In the genomic region with DNA sequence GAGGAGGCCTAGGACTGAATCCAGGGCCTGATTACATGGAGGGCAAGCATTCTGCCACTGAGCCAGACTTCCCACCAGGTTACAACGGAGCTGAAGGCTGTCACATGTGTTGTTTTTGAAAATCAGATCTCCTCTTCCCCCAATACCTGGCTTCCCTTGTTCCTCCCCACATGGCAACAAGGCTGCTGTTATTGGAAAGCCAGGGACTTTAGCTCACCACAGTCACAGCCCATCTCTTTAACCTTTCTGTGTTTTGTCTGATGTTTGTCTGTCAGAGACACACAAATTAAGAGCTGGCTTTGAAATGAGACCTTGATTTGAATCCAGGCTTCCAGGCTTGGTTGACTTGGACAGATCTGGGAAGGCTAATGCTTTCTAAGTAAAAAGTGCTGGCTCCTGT, we compare ENCODE assay signal across 8 mouse cellular contexts. TPM values are rescaled to one million over a fixed set of nuclear protein-coding genes. Genes with fewer than 3 reads are reported as not detected.
DNase-seq lines count a peak whose midpoint lies in the region; ATAC-seq and TF ChIP-seq lines count a peak whose summit lies in the region.

No protein-coding gene starts in this region.

- WGBS in heart, embryonic 15.5 days: 24% methylated on average over 1 of the region's 1 CpGs
- WGBS in embryonic facial prominence, embryonic 12.5 days: 22% methylated on average over 1 of the region's 1 CpGs
- WGBS in intestine, embryonic 14.5 days: 26% methylated on average over 1 of the region's 1 CpGs
- WGBS in midbrain, postnatal 0 days: 39% methylated on average over 1 of the region's 1 CpGs

- H3K36me3 ChIP-seq in heart, embryonic 15.5 days: no peaks in the 10 kb centered on the region
- H3K36me3 ChIP-seq in embryonic facial prominence, embryonic 12.5 days: no peaks in the 10 kb centered on the region
- H3K36me3 ChIP-seq in intestine, embryonic 14.5 days (ENCODE audit: control insufficient read depth, insufficient read depth, low read length): no peaks in the 10 kb centered on the region
- H3K36me3 ChIP-seq in midbrain, postnatal 0 days (ENCODE audit: insufficient read depth, low read length): no peaks in the 10 kb centered on the region

- peak overlapping the region; percentile 98 for H3K4me3 ChIP-seq in heart, embryonic 15.5 days
- peak overlapping the region; percentile 85 for H3K4me3 ChIP-seq in embryonic facial prominence, embryonic 12.5 days
- peak overlapping the region; percentile 85 for H3K4me3 ChIP-seq in intestine, embryonic 14.5 days (ENCODE audit: low read depth, low read length)
- peak overlapping the region; percentile 88; the same call in 1 of the 2 replicates for H3K4me3 ChIP-seq in midbrain, postnatal 0 days (ENCODE audit: low read depth, low read length)

- no peak for ATAC-seq in heart, embryonic 15.5 days (replicated peaks; ENCODE audit: insufficient number of reproducible peaks, insufficient read depth, low FRiP score, low read depth)
- ATAC-seq in embryonic facial prominence, embryonic 12.5 days (ENCODE audit: insufficient number of reproducible peaks, insufficient read depth, low FRiP score, low TSS enrichment): no peak
- ATAC-seq in intestine, embryonic 14.5 days (replicated peaks; ENCODE audit: low FRiP score, low TSS enrichment, low read depth): no peak
- ATAC-seq in midbrain, postnatal 0 days (ENCODE audit: low FRiP score): no peak
- no peak for ATAC-seq in granulocyte monocyte progenitor cell, adult 5-6 weeks (replicated peaks; ENCODE audit: poor library complexity, severe bottlenecking)

- peak overlapping the region; percentile 78 for H3K4me2 ChIP-seq in heart, embryonic 15.5 days
- H3K4me2 ChIP-seq in embryonic facial prominence, embryonic 12.5 days (replicated peaks): peak overlapping the region; percentile 59
- H3K4me2 ChIP-seq in intestine, embryonic 14.5 days (ENCODE audit: low read length): peak overlapping the region; percentile 92
- peak overlapping the region; percentile 69 for H3K4me2 ChIP-seq in midbrain, postnatal 0 days (ENCODE audit: low read depth, low read length, poor library complexity, severe bottlenecking)

- H3K27ac ChIP-seq in heart, embryonic 15.5 days: no peak overlapping the region
- H3K27ac ChIP-seq in embryonic facial prominence, embryonic 12.5 days: no peak overlapping the region
- no peak overlapping the region for H3K27ac ChIP-seq in intestine, embryonic 14.5 days (ENCODE audit: low read depth)
- no peak overlapping the region for H3K27ac ChIP-seq in midbrain, postnatal 0 days (ENCODE audit: low read depth, low read length)

- H3K9ac ChIP-seq in heart, embryonic 15.5 days: peak overlapping the region; percentile 93
- H3K9ac ChIP-seq in embryonic facial prominence, embryonic 12.5 days: peak overlapping the region; percentile 3; the same call in 1 of the 2 replicates
- H3K9ac ChIP-seq in intestine, embryonic 14.5 days (ENCODE audit: low read length): peak overlapping the region; percentile 91
- H3K9ac ChIP-seq in midbrain, postnatal 0 days (replicated peaks; ENCODE audit: low read length, poor library complexity, severe bottlenecking): no peak overlapping the region

- H3K9me3 ChIP-seq in heart, embryonic 15.5 days (replicated peaks): no peaks in the 10 kb centered on the region
- no peaks in the 10 kb centered on the region for H3K9me3 ChIP-seq in embryonic facial prominence, embryonic 12.5 days
- no peaks in the 10 kb centered on the region for H3K9me3 ChIP-seq in intestine, embryonic 14.5 days (ENCODE audit: control insufficient read depth, low read length)
- no peaks in the 10 kb centered on the region for H3K9me3 ChIP-seq in midbrain, postnatal 0 days (ENCODE audit: low read length)

- H3K4me1 ChIP-seq in heart, embryonic 15.5 days (replicated peaks): peaks cover 36% of the 10 kb centered on the region
- peaks cover 21% of the 10 kb centered on the region for H3K4me1 ChIP-seq in embryonic facial prominence, embryonic 12.5 days
- peaks cover 18% of the 10 kb centered on the region for H3K4me1 ChIP-seq in intestine, embryonic 14.5 days (replicated peaks; ENCODE audit: control insufficient read depth, insufficient read depth, low read length)
- peaks cover 18% of the 10 kb centered on the region; the same call in 1 of the 2 replicates for H3K4me1 ChIP-seq in midbrain, postnatal 0 days (ENCODE audit: insufficient read depth, low read length)

- TF ChIP-seq CTCF in midbrain, postnatal 0 days (IDR thresholded peaks at IDR 0.05): no peak

- no peaks in the 10 kb centered on the region for H3K27me3 ChIP-seq in heart, embryonic 15.5 days
- H3K27me3 ChIP-seq in embryonic facial prominence, embryonic 12.5 days: no peaks in the 10 kb centered on the region
- H3K27me3 ChIP-seq in intestine, embryonic 14.5 days (replicated peaks; ENCODE audit: control insufficient read depth, insufficient read depth, low read length): no peaks in the 10 kb centered on the region
- H3K27me3 ChIP-seq in midbrain, postnatal 0 days (ENCODE audit: insufficient read depth, low read length): no peaks in the 10 kb centered on the region

- DNase-seq in heart, adult 8-10 months (ENCODE audit: low spot score): no peak
- no peak for DNase-seq in intestine, embryonic 14.5 days (ENCODE audit: low spot score)
- no peak for DNase-seq in midbrain, postnatal 0 days (ENCODE audit: low spot score)
- no peak for DNase-seq in cerebellum, postnatal 4 days (ENCODE audit: low spot score in 2 of 2)
- no peak for DNase-seq in adipocyte (ENCODE audit: low spot score)

RNA-seq across cellular contexts. Expression of gene Uso1, which starts 1.5 kb away (rescaled TPM):
- 28.4 and 29.1 TPM in 2 replicates for polyA plus RNA-seq in heart, embryonic 15.5 days (2015; fragmentation: Nextera tagmentation; extraction: Ambion mirVana)
- 10 to 100 TPM; 43.0 to 49.2 (median 46.7) TPM for total RNA-seq in heart, adult 8-10 months (2022)
- polyA plus RNA-seq in embryonic facial prominence, embryonic 12.5 days (2016; fragmentation: Nextera tagmentation; extraction: Ambion mirVana): 45.7 and 49.3 TPM in 2 replicates
- 30.8 and 31.5 TPM in 2 replicates for polyA plus RNA-seq in intestine, embryonic 14.5 days (2014; fragmentation: Nextera tagmentation; extraction: Ambion mirVana)
- 22.4 and 23.6 TPM in 2 replicates for total RNA-seq in midbrain, postnatal 0 days (2014; rRNA removed)
- polyA plus RNA-seq in midbrain, postnatal 0 days (2015; fragmentation: Nextera tagmentation; extraction: Ambion mirVana): 25.9 and 27.0 TPM in 2 replicates
- 49.7 and 51.3 TPM in 2 replicates for total RNA-seq in granulocyte monocyte progenitor cell, adult 5-6 weeks (2014; fragmentation: Nextera tagmentation)
- total RNA-seq in granulocyte monocyte progenitor cell, adult 5-6 weeks (2017): 23.7 and 28.1 TPM in 2 replicates

RNA-seq across cellular contexts. Expression of gene G3bp2, which starts 55.7 kb away (rescaled TPM):
- polyA plus RNA-seq in heart, embryonic 15.5 days (2015; fragmentation: Nextera tagmentation; extraction: Ambion mirVana): 126 and 128 TPM in 2 replicates
- total RNA-seq in heart, adult 8-10 months (2022): 10 to 100 TPM; 55.3 to 63.0 (median 57.9) TPM
- 218 and 225 TPM in 2 replicates for polyA plus RNA-seq in embryonic facial prominence, embryonic 12.5 days (2016; fragmentation: Nextera tagmentation; extraction: Ambion mirVana)
- 192 and 202 TPM in 2 replicates for polyA plus RNA-seq in intestine, embryonic 14.5 days (2014; fragmentation: Nextera tagmentation; extraction: Ambion mirVana)
- 167 and 221 TPM in 2 replicates for total RNA-seq in midbrain, postnatal 0 days (2014; rRNA removed)
- 280 and 303 TPM in 2 replicates for polyA plus RNA-seq in midbrain, postnatal 0 days (2015; fragmentation: Nextera tagmentation; extraction: Ambion mirVana)
- 89.7 and 90.9 TPM in 2 replicates for total RNA-seq in granulocyte monocyte progenitor cell, adult 5-6 weeks (2014; fragmentation: Nextera tagmentation)
- total RNA-seq in granulocyte monocyte progenitor cell, adult 5-6 weeks (2017): 126 and 130 TPM in 2 replicates
